Mouse (Mus musculus) heart, embryonic 14.5 days (tissue): ENCODE results near the gene Phf14. TPM values are rescaled to one million over a fixed set of nuclear protein-coding genes. Genes with fewer than 3 reads are reported as not detected.

Experiments
- polyA plus RNA-seq: library from polyadenylated mRNA; unstranded; fragments of >200 nt; fragmentation: Nextera tagmentation; extraction: Ambion mirVana; gene quantifications from 2 replicates; pipeline ENCODE4 v1.2.1, GENCODE M21; 2014

Gene Phf14
- polyA plus RNA-seq, 1 experiment from 2014 or later = 60.1 TPM

Other genes starting within 250 kb of the Phf14 start
- 1,963 and 2,026 TPM in 2 replicates for gene Ndufa4, start 312 bp upstream of the Phf14 start, polyA plus RNA-seq